Mouse (Mus musculus): ENCODE results near the gene Tsx. TPM values are rescaled to one million over a fixed set of nuclear protein-coding genes. Genes with fewer than 3 reads are reported as not detected.

Tsx gene
- 0.21 and 0.28 TPM in 2 replicates for polyA plus RNA-seq (2015; fragmentation: Nextera tagmentation; extraction: Ambion mirVana)

DNA sequence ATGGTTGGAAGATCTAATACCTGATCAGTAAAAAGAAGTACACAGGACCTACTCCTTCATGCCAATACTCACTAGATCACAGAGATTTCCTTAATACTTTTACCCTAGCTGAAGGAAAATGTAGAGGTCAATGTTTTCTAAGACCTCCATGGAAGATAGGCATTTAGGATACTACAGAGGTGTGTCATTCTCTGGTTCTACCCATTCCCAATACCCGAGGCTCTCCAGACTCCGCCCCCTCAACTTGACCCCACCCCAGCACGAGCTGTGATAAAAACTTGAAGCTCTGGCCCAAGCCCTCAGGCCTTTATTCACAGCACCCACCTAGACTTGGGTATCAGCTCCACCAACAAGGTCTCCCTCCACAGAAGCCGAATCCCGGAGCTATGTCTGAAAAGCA is at the start of gene Tsx:
Tsx (plus strand) TSS at position 301 of the 400 bp plus-strand sequence.
- 77% methylated on average over 5 of the region's 5 CpGs for WGBS
- Histone ChIP-seq H3K4me2 (replicated peaks) (no peak within 1 kb of the TSS), H3K27me3 (peaks cover 7% of the 10 kb centered on the region), H3K9me3 (replicated peaks) (no peaks in the 10 kb centered on the region), H3K4me3 (replicated peaks) (no peak within 1 kb of the TSS), H3K27ac (replicated peaks) (no peak within 1 kb of the TSS), H3K4me1 (no peaks in the 10 kb centered on the region), H3K36me3 (no peaks in the 10 kb centered on the region), H3K9ac (no peak within 1 kb of the TSS)
- ATAC-seq (ENCODE audit: insufficient number of reproducible peaks, low FRiP score, low TSS enrichment, low read depth) = no peak

GRCm38 (mm10) chrX:103366201-103366600 is 48.1 kb upstream of the Tsx start:
- H3K36me3 ChIP-seq = no peaks in the 10 kb centered on the region
- no peaks in the 10 kb centered on the region for H3K4me1 ChIP-seq
- no peak overlapping the region for H3K9ac ChIP-seq
- 61% methylated on average over 5 of the region's 5 CpGs for WGBS
- no peak for ATAC-seq (ENCODE audit: insufficient number of reproducible peaks, low FRiP score, low TSS enrichment, low read depth)
- no peaks in the 10 kb centered on the region for H3K27me3 ChIP-seq
- H3K4me3 ChIP-seq (replicated peaks) = no peak overlapping the region
- no peak overlapping the region for H3K4me2 ChIP-seq (replicated peaks)
- no peaks in the 10 kb centered on the region for H3K9me3 ChIP-seq (replicated peaks)
- H3K27ac ChIP-seq (replicated peaks) = no peak overlapping the region

DNA sequence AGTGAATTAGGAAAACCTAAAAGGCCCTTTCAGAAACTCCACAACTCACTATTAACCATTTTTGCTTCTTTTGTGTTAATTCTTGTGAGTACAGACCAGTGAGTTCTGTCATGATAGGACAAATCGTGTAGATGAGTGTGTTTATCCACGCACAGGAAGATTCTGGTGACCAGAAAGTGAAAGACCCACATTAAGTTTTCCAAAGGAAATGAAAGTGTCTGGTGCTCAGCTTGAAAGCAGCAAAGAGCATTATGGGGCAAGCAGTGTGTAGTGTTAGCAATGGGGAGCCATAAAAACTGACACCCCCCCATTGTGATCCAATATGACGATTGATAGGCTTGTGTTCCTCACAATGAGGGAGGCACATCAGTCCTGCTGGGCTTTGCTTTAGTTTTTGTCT is 45.6 kb upstream of the Tsx start:
- 85% methylated on average over 3 of the region's 3 CpGs for WGBS
- H3K9ac ChIP-seq = no peak overlapping the region
- H3K27ac ChIP-seq (replicated peaks) = no peak overlapping the region
- H3K4me2 ChIP-seq (replicated peaks) = no peak overlapping the region
- H3K4me1 ChIP-seq = no peaks in the 10 kb centered on the region
- ATAC-seq (ENCODE audit: insufficient number of reproducible peaks, low FRiP score, low TSS enrichment, low read depth) = no peak
- H3K36me3 ChIP-seq = no peaks in the 10 kb centered on the region
- H3K4me3 ChIP-seq (replicated peaks) = no peak overlapping the region
- no peaks in the 10 kb centered on the region for H3K27me3 ChIP-seq
- no peaks in the 10 kb centered on the region for H3K9me3 ChIP-seq (replicated peaks)

GRCm38 (mm10) chrX:103371221-103371620 is 43.0 kb upstream of the Tsx start:
- no peaks in the 10 kb centered on the region for H3K36me3 ChIP-seq
- no peak overlapping the region for H3K4me2 ChIP-seq (replicated peaks)
- H3K4me1 ChIP-seq = no peaks in the 10 kb centered on the region
- H3K27ac ChIP-seq (replicated peaks) = no peak overlapping the region
- no peak overlapping the region for H3K4me3 ChIP-seq (replicated peaks)
- no peaks in the 10 kb centered on the region for H3K27me3 ChIP-seq
- no peak for ATAC-seq (ENCODE audit: insufficient number of reproducible peaks, low FRiP score, low TSS enrichment, low read depth)
- H3K9ac ChIP-seq = no peak overlapping the region
- H3K9me3 ChIP-seq (replicated peaks) = no peaks in the 10 kb centered on the region
- WGBS = 80% methylated on average over 2 of the region's 2 CpGs

- Histone ChIP-seq H3K4me2 (replicated peaks) (no peak overlapping the region), H3K9ac (no peak overlapping the region), H3K4me3 (replicated peaks) (no peak overlapping the region), H3K9me3 (replicated peaks) (no peaks in the 10 kb centered on the region), H3K27me3 (no peaks in the 10 kb centered on the region), H3K27ac (replicated peaks) (no peak overlapping the region), H3K4me1 (no peaks in the 10 kb centered on the region), H3K36me3 (no peaks in the 10 kb centered on the region)
- 36% methylated on average over 2 of the region's 2 CpGs for WGBS
- ATAC-seq (ENCODE audit: insufficient number of reproducible peaks, low FRiP score, low TSS enrichment, low read depth) = no peak
These were observed 42.6 kb upstream of the Tsx start for GRCm38 (mm10) chrX:103371627-103372026.

DNA sequence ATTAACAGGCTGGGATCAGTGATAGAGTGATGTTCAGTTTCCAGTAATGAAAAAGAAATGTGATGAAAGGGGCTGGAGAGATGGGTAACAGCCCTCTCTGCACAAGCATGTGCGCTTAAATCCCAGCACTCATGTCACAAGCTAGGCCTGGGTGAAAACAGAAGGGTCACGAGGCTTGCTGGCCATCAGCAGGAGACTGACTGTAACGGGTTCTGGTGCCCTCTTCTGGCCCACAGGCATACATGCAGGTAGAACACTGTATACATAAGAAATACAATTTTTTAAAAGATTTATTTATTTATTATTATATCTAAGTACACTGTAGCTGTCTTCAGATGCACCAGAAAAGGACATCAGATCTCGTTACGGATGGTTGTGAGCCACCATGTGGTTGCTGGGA is 40.0 kb upstream of the Tsx start:
- no peak overlapping the region for H3K4me3 ChIP-seq (replicated peaks)
- H3K27ac ChIP-seq (replicated peaks) = no peak overlapping the region
- no peaks in the 10 kb centered on the region for H3K9me3 ChIP-seq (replicated peaks)
- no peak overlapping the region for H3K4me2 ChIP-seq (replicated peaks)
- WGBS = 70% methylated on average over 5 of the region's 5 CpGs
- no peaks in the 10 kb centered on the region for H3K27me3 ChIP-seq
- no peaks in the 10 kb centered on the region for H3K36me3 ChIP-seq
- ATAC-seq (ENCODE audit: insufficient number of reproducible peaks, low FRiP score, low TSS enrichment, low read depth) = no peak
- H3K4me1 ChIP-seq = no peaks in the 10 kb centered on the region
- no peak overlapping the region for H3K9ac ChIP-seq

- Histone ChIP-seq H3K27me3 (no peaks in the 10 kb centered on the region; the same call in 1 of the 2 replicates), H3K27ac (replicated peaks) (no peak overlapping the region), H3K4me2 (replicated peaks) (no peak overlapping the region), H3K36me3 (no peaks in the 10 kb centered on the region), H3K4me1 (no peaks in the 10 kb centered on the region), H3K4me3 (replicated peaks) (no peak overlapping the region), H3K9me3 (replicated peaks) (no peaks in the 10 kb centered on the region), H3K9ac (no peak overlapping the region)
- 77% methylated on average over 3 of the region's 3 CpGs for WGBS
- no peak for ATAC-seq (ENCODE audit: insufficient number of reproducible peaks, low FRiP score, low TSS enrichment, low read depth)
These were observed 29.7 kb upstream of the Tsx start for GRCm38 (mm10) chrX:103384528-103384927.

- H3K9me3 ChIP-seq (replicated peaks) = no peaks in the 10 kb centered on the region
These were observed 26.1 kb upstream of the Tsx start for GRCm38 (mm10) chrX:103388131-103388530.

DNA sequence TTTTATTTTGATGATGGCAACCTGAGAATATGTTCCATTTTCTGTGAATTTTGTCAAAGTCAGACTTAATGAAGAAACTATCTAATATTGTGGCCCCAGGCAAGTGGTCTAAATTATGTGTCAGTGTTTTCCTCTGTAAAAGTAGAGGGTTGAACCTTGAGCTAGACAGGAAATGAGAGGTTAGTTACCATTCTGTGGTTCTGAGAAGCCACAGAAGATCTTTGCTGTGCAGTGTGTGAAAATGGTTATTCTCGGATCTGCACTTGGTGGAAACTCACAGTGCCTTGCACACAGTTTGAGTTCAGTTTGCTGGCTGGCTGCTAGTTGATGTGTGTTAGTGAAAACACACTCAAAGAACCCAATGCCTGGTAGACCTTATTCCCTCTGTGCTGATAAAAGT is 20.4 kb upstream of the Tsx start:
- H3K27me3 ChIP-seq = peaks cover 4% of the 10 kb centered on the region; the same call in 1 of the 2 replicates
- no peak for ATAC-seq (ENCODE audit: insufficient number of reproducible peaks, low FRiP score, low TSS enrichment, low read depth)
- no peak overlapping the region for H3K4me2 ChIP-seq (replicated peaks)
- no peak overlapping the region for H3K4me3 ChIP-seq (replicated peaks)
- no peaks in the 10 kb centered on the region for H3K9me3 ChIP-seq (replicated peaks)
- H3K36me3 ChIP-seq = no peaks in the 10 kb centered on the region
- no peaks in the 10 kb centered on the region for H3K4me1 ChIP-seq
- H3K27ac ChIP-seq (replicated peaks) = no peak overlapping the region
- 71% methylated on average over 1 of the region's 1 CpGs for WGBS
- no peak overlapping the region for H3K9ac ChIP-seq

More at GRCm38 (mm10) chrX:103388131-103388530, 26.1 kb upstream of the Tsx start:
- H3K36me3 ChIP-seq = no peaks in the 10 kb centered on the region
- H3K4me2 ChIP-seq (replicated peaks) = no peak overlapping the region
- H3K27ac ChIP-seq (replicated peaks) = no peak overlapping the region
- H3K4me1 ChIP-seq = no peaks in the 10 kb centered on the region
- no peak overlapping the region for H3K4me3 ChIP-seq (replicated peaks)
- H3K27me3 ChIP-seq = no peaks in the 10 kb centered on the region
- no peak for ATAC-seq (ENCODE audit: insufficient number of reproducible peaks, low FRiP score, low TSS enrichment, low read depth)
- no peak overlapping the region for H3K9ac ChIP-seq
- WGBS = 74% methylated on average over 3 of the region's 3 CpGs

DNA sequence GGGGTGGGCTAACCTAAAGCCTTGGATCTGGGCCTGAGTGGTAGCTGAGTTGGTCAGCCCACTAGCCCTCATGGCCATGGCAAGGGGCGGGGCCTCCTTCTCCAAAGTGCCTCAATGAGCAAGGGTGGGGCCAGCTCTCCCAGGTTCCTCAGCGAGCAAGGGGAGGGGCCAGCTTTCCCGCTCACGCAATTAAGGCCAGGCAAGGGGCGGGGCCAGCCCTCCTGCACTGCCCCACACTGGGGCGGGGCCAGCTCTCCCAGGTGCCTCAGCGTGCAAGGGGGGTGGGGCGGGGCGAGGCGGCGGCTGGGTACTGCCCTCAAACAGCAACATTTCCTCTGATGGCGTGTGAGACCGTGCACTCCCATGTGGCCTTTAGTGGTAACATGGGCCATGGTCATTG is 9.2 kb upstream of the Tsx start:
- WGBS = 35% methylated on average over 11 of the region's 13 CpGs
- no peaks in the 10 kb centered on the region for H3K4me1 ChIP-seq
- H3K9ac ChIP-seq = no peak overlapping the region
- no peak overlapping the region for H3K27ac ChIP-seq (replicated peaks)
- no peak for ATAC-seq (ENCODE audit: insufficient number of reproducible peaks, low FRiP score, low TSS enrichment, low read depth)
- H3K36me3 ChIP-seq = no peaks in the 10 kb centered on the region
- H3K27me3 ChIP-seq = no peaks in the 10 kb centered on the region; the same call in 1 of the 2 replicates
- no peak overlapping the region for H3K4me2 ChIP-seq (replicated peaks)
- no peaks in the 10 kb centered on the region for H3K9me3 ChIP-seq (replicated peaks)
- H3K4me3 ChIP-seq (replicated peaks) = no peak overlapping the region

DNA sequence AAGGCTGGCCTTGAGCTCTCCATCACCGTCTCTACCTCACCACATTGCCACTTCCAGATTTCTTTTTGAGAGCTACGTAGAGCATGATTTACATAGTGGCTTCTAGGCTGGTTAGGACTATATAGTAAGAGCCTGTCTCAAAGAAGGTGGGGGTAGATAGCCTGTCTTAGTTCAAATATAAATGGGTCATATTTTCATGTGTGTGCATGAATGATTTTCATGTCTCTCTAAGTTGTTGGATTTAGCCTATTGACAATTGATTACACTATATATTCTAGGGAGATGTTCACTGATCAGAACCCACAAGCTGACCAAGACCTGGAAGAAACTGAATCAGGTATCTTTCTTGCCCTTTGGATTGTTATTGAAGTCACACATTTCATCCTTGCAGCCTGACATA is 7.4 kb downstream of the Tsx start, which contains the start of gene Gm26992:
Gm26992 (plus strand) TSS at position 301 of the 400 bp plus-strand sequence.
- Histone ChIP-seq H3K9ac (no peak within 1 kb of the TSS), H3K4me2 (replicated peaks) (no peak within 1 kb of the TSS), H3K4me1 (no peaks in the 10 kb centered on the region), H3K4me3 (replicated peaks) (no peak within 1 kb of the TSS), H3K36me3 (no peaks in the 10 kb centered on the region), H3K27me3 (peaks cover 12% of the 10 kb centered on the region; the same call in 1 of the 2 replicates), H3K27ac (replicated peaks) (no peak within 1 kb of the TSS), H3K9me3 (replicated peaks) (no peaks in the 10 kb centered on the region)
- ATAC-seq (ENCODE audit: insufficient number of reproducible peaks, low FRiP score, low TSS enrichment, low read depth) = no peak
- WGBS = 89% methylated on average over 2 of the region's 2 CpGs

DNA sequence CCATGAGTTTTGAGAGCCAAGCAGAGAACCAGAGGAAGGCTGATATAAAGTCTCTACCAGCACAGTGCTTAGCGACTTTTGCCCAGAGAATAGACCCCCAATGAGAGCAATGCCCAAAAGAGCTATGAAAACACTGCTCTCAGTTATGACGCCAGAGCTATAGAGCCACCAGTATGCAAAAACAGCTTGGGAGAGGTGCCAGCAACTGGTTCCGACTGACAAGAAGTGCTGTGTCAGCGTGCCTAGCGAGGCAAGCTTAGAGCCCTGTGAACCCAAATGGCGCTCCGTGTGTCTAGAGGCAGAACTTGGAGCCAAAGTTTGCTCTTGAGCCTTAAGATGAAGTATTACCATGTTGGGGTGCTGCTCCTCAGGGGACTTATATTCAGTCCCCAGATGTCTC is 13.4 kb downstream of the Tsx start:
- Histone ChIP-seq H3K9ac (no peak overlapping the region), H3K4me3 (replicated peaks) (no peak overlapping the region), H3K27me3 (no peaks in the 10 kb centered on the region; the same call in 1 of the 2 replicates), H3K27ac (replicated peaks) (no peak overlapping the region), H3K36me3 (no peaks in the 10 kb centered on the region), H3K9me3 (replicated peaks) (no peaks in the 10 kb centered on the region), H3K4me1 (no peaks in the 10 kb centered on the region), H3K4me2 (replicated peaks) (no peak overlapping the region)
- WGBS = 74% methylated on average over 7 of the region's 7 CpGs
- no peak for ATAC-seq (ENCODE audit: insufficient number of reproducible peaks, low FRiP score, low TSS enrichment, low read depth)
